Mouse (Mus musculus): ENCODE measurements around the gene Prokr2. TPM values are rescaled to one million over a fixed set of nuclear protein-coding genes. Genes with fewer than 3 reads are reported as not detected.

Prokr2 gene
- 0.01 TPM in 1 of 2 replicates, not detected in the other for polyA plus RNA-seq (2012; rRNA removed)

DNA sequence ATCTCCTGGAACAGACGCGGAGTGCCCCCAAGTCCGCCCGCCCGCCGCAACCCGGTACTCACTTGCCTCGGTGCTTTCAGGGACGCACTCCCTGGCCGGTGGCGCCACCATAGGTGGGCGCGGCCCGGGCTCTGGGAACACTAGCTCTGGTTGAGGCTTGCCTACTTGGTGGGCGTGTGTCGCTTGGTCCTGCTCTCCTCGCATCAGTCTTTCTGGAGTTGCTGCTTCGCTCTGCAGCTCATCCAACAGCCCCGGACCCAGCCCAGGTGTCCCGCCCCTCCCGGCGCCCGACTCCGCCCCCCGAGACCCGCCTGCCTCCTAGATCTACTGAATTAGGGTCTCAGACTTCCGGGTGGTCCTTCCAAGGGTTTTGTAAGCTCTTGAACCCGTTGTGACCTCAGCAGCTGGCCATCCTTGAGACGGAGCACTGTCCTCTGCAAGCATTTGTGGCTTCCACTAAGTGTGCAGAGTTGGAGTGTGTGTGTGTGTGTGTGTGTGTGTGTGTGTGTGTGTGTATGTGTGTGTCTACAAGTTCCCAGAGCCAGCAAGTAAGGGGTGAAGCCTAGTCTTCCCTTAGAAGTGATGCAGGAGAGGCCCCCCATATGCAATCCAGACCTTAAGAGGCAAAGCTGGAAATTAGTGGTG, at the start of gene Prokr2:
Gene Prokr2 (minus strand): TSS at position 254 of the 645 bp plus-strand sequence.
- no peak for DNase-seq (ENCODE audit: low read depth)

DNA sequence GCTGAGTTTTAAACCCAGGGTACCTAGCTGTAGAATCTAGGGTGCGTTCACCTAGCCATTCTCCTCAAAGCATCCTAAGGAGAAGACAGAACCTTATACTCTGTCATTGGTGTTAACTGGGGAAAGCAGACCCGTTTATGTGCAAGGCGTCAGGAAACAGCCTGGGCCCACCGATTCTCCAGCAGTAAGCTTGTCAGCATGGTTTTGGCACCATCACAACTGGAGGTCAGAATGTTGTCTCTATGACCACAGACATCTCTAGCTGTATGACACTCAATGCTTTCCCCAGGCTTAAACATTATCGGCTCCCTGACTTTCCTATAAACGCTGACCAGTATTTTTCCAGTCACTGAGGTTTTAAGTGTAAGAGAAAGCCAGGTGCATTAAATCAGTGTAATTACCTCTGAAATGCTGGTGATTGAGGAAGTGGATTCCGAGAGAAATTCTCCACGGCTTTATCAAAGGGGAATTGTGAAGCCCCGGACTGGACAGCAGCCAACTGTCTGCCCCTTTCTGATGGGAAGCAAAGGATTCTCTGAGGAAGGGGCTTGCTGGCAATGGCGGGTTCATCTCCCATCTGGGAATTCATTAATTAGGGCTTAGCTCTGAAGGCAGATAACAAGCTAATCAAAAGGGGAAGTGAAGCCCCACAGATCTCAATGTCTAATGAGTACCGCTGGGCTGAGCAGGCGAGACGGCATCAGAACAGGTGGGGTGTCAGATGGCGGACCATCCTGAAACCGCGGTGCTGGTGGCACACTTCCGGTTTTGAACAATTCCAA, 42.1 kb upstream of the Prokr2 start:
- DNase-seq (ENCODE audit: low read depth), result no peak

GRCm38 (mm10) chr2:132425576-132425975, 40.3 kb upstream of the Prokr2 start:
- no peak for DNase-seq (ENCODE audit: low read depth)

GRCm38 (mm10) chr2:132423411-132424047, 38.3 kb upstream of the Prokr2 start:
- DNase-seq (ENCODE audit: low read depth), result no peak

DNA sequence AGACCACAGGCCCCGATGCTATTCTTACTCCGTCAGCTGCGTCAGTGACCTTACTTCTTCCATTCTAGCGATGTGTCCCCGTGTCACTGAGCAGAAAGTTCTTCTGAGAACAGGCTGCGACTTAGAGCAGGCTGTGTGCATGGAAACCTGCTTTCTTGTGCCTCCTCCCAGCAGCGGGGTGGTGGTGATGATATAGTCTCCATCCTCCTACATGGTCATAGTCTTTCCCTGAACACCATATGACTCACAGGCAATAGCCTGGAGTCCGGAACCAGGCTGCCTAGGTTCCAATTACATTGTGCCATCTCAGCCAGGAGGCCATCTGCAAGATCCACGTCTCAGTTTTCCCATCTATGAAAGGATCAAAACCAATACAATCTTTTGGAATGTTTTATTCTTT, 37.6 kb upstream of the Prokr2 start:
- no peak for DNase-seq (ENCODE audit: low read depth)

DNA sequence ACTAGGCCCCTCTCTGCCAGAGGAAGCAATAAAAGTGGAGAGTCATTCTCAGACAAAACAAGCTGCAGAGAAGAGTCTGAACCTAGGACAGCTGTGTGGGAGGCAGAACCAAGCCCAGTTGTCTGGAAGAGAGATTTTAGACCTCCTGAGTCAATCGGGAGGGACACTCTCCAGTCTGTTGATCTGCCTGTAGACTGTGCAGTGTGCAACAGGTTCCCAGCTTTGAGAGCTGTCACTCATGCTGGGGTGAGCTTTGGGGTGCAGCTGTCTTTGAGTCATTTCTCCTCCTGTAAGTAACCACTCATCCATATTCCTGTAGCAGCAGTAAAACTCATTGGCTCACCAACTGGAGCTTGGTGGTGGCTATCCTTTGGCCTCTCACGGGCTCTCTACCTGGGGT, 33.2 kb upstream of the Prokr2 start:
- DNase-seq (ENCODE audit: low read depth), result no peak

DNA sequence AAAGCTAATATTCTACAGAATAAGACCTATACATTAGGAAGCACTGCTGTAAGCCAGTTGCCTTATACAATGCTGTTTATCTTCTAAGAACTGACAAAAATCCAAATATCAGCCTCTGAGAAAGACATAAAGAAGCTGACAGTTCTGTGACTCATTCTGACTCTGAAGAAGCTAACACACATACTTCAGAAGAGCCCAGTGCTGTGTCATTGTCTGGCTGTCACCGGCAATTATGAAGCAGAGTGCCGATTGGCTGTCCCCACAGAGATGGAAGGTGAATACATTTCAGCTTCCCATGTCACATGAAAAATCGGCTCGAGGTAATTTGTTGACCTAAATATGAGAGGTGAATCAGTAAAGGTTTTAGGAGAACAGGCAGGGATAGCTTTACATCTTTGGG, 24.9 kb upstream of the Prokr2 start:
- no peak for DNase-seq (ENCODE audit: low read depth)

DNA sequence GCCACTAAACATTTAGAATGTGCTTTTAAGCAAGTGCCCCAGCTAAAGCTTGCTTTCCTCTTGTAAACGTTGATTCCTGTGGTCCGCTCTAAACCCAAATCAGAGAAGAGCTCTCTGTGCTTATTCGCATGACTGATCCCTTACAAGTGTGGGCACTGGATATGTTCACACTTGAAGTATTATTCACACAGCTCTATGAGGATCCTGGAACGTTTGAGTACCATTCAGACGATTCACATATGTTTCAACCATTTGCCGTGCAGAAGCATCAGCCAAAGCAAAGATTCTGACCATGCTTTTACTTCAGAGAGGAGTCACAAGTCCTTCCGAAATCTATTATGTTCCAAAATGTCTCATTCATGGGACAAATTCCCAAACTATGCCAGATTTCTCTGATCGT, 12.9 kb upstream of the Prokr2 start:
- no peak for DNase-seq (ENCODE audit: low read depth)

DNA sequence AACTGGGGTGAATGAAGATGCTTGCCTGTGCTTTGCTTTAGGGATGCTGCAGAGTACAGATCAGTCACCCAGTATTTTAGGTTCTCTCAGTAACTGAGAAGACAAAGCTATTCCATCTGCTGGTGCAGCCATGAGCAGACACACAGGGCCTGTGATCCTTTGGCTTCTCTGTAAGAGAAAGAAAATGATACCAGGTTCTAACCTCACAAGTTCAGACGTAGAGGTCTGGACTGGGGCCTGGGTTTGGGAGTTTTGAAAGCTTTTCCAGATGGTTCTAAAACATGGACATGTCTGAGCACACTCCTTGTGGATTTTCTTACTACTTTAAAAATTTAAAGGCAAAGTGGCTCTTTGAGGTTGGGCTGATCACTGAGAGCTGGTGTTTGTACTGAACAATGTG, 10.5 kb upstream of the Prokr2 start:
- no peak for DNase-seq (ENCODE audit: low read depth)

GRCm38 (mm10) chr2:132390607-132391160, 5.4 kb upstream of the Prokr2 start:
- DNase-seq (ENCODE audit: low read depth), result no peak

GRCm38 (mm10) chr2:132389562-132389961, 4.3 kb upstream of the Prokr2 start:
- no peak for DNase-seq (ENCODE audit: low read depth)

GRCm38 (mm10) chr2:132384511-132385193, 595 bp downstream of the Prokr2 start:
- DNase-seq (ENCODE audit: low read depth), result no peak

DNA sequence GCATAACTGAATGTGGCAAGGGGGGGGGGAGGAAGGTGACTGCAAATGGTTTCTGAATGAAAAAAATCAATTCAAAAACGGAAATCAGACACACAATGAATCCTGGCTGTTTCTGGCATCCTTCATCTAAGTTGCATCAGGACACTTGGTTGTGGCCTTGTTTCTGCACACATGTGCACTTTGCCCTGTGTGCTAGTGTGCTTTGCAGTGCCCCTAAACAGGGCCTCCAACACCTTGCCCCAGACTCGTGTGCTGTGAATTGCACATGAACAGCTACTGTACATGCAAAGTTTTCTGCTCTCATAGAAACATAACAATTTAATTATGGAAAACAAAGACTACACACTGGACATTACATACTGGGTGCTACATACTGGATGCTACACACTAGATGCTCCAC, 2.9 kb downstream of the Prokr2 start:
- DNase-seq (ENCODE audit: low read depth), result no peak

- no peak for DNase-seq (ENCODE audit: low read depth)
These were observed 5.6 kb downstream of the Prokr2 start for GRCm38 (mm10) chr2:132379690-132380089.

DNA sequence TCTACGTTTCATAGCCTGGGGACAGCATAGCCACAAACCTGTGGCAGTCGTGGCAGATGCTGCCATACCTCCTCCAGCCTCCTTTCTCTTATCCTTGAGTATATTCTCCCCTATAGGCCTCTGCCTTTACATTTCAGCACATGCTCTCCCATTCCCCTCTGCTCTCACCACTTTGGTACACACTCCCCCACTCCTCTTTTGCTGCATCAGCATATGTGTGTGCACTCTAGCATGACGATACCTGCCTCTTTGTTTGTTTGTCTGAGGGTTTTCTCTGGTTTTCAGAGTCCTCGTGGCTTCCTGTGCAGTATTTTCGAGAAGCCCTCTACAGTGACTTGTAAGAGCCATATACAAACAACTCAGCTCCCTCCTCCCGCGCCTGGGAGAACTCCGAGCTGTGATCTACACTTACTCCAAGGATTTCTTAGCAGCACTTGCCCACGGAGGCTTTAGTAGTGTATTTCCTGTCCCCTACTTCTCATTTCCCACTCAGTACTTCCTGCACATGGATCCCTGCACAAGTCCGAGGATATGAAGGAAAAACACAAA, 6.6 kb downstream of the Prokr2 start:
- DNase-seq (ENCODE audit: low read depth), result no peak

DNA sequence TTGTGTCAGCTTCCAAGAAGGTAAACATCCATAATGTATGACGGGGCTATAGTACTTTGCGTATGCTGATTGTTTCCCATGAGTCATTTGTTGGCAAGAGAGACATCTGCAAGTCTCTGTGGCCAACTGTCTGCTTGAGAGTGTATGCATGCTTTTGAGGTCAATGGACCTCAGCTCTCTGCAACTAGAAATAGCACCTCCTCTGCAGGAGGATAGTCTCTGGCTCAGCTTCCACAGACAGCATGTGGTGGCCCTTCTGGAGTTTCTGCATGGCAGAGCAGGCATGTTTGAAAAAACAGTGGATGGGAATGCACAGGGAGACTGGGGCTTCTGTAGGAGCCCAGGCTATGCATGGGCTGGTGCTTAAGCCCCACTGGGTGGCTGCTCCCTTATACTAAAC, 7.8 kb downstream of the Prokr2 start:
- DNase-seq (ENCODE audit: low read depth), result no peak

GRCm38 (mm10) chr2:132375721-132376120, 9.5 kb downstream of the Prokr2 start:
- DNase-seq (ENCODE audit: low read depth), result no peak

DNA sequence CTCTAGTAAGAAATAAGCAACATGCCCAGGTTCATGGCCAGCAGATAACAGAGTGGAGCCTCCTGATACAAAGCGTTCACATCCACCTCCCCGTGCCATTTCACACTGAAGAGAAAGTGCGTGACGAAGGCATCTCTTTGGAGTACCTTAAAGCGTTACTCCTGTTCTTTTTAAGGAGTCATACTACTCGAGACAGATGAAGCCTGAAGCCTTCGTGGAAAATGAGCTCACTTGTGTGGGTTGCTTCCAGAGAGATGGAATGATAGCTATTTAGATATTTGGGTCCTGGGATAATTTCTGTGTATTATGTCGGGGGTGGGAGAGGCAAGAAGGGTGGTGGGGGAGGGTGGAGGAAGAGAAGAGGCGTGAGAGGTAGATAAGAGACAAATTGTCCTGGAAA, 10.1 kb downstream of the Prokr2 start:
- DNase-seq (ENCODE audit: low read depth), result no peak

- no peak for DNase-seq (ENCODE audit: low read depth)
These were observed 11.5 kb downstream of the Prokr2 start for GRCm38 (mm10) chr2:132373748-132374147.

DNA sequence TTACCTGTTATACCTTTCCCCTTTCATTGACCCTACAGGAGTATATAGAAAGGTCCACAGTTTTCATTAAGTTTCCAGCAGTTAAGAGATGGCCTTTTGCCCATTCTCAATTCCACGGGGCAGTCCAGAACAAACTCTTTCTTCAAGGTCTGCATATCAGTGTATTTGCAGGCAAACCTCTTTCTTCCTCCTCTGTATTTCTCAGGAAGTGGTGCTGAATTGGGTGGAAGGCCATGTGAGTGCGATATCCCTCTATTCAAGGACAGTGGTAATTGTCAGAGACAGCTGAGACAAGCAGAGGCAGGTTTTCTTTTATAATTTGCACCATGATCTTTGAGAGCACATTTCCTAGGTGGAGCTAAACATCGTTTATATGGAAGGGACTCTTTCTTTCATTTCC, 16.8 kb downstream of the Prokr2 start:
- DNase-seq (ENCODE audit: low read depth), result no peak

DNA sequence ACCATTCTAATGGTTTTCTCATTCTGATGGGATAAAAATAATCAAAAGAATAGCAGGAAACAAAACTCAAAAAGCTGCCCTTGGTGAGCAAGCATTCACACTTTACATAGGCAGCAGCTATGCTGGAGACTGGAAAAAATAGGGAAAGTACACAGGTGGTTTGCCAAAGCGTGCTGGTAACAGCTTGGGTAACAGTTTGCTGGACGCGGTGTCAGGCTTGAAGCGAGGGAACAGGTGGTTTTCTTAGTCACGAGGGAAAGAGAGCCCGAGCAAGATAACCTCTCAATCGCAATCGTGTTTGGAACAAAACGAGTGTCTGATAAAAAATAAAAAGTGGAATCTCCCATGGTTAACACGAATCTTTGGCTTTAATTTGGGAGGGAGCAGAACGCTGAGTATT, 41.4 kb downstream of the Prokr2 start:
- no peak for DNase-seq (ENCODE audit: low read depth)

DNA sequence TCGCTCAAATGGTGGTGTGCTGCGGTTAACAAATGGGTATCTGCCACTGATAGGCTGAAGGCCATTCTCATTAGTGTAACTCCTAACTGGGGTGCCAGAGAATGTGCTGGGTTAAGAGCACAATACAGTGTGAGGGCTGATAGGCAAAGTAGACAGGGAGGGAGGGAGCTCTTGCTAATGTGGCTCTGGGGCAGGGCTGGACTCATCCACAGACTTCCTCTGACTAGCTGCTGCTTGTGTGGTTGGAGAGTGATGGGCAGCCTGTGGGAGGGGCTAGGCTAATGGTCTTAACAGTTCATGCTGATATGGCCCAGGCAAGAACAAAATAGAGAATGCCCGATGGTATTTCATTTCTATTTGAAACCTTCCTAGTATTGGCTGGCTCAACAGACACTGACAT, 44.0 kb downstream of the Prokr2 start:
- no peak for DNase-seq (ENCODE audit: low read depth)
